Mouse (Mus musculus) forebrain, embryonic 10.5 days (tissue): ENCODE data around the gene Cib4. TPM values are rescaled to one million over a fixed set of nuclear protein-coding genes. Genes with fewer than 3 reads are reported as not detected.

Experiments
- DNase-seq: peaks from one replicate; pipeline ENCODE4 v3.0.0-alpha.2; 2017; ENCODE audit warnings: low spot score; ENCODE audit errors: extremely low spot score
- H3K27ac ChIP-seq: fragments of 300-500 bp; sonication (generic); 2 replicates; pipeline ENCODE4 v1.5.1; 2016; ENCODE audit warnings: mild to moderate bottlenecking
- H3K27me3 ChIP-seq: fragments of 300-500 bp; sonication (generic); 2 replicates; pipeline ENCODE4 v1.6.1; 2016; ENCODE audit warnings: mild to moderate bottlenecking; ENCODE audit not compliant: poor library complexity, severe bottlenecking
- H3K36me3 ChIP-seq: fragments of 300-500 bp; sonication (generic); replicated peaks from 2 replicates; pipeline ENCODE4 v1.6.1; 2016; ENCODE audit warnings: mild to moderate bottlenecking, moderate library complexity
- H3K4me1 ChIP-seq: fragments of 300-500 bp; sonication (generic); 2 replicates; pipeline ENCODE4 v1.6.1; 2016
- H3K4me3 ChIP-seq: fragments of 300-500 bp; sonication (generic); 2 replicates; pipeline ENCODE4 v1.5.1; 2016; ENCODE audit warnings: mild to moderate bottlenecking, moderate library complexity
- H3K9me3 ChIP-seq: fragments of 300-500 bp; sonication (generic); 2 replicates; pipeline ENCODE4 v1.6.1; 2016; ENCODE audit warnings: mild to moderate bottlenecking, moderate library complexity
- WGBS: fragments of 180-500 bp; shearing (Covaris S2); methylation state at CpG from one replicate; pipeline ENCODE4 v1.1.7; 2016; 5-methylcytosine and 5-hydroxymethylcytosine counted together
- polyA plus RNA-seq: library from polyadenylated mRNA; unstranded; fragments of >200 nt; fragmentation: Nextera tagmentation; extraction: Ambion mirVana; gene quantifications from 2 replicates; pipeline ENCODE4 v1.2.1, GENCODE M21; 2016

Gene Cib4
- polyA plus RNA-seq, 1 experiment from 2014 or later: not detected

- H3K27me3 ChIP-seq: peaks cover 39% of the 10 kb centered on the region
- DNase-seq: no peak
- H3K4me3 ChIP-seq: no peak overlapping the region
- no peaks in the 10 kb centered on the region for H3K36me3 ChIP-seq
- no peaks in the 10 kb centered on the region for H3K9me3 ChIP-seq
- H3K4me1 ChIP-seq: peaks cover 33% of the 10 kb centered on the region
- WGBS: 49% methylated on average over 3 of the region's 3 CpGs
- no peak overlapping the region for H3K27ac ChIP-seq
Measured at GRCm38 (mm10) chr5:30524213-30524612, 21.4 kb downstream of the Cib4 start.

GRCm38 (mm10) chr5:30523131-30523530 is 22.5 kb downstream of the Cib4 start:
- peaks cover 30% of the 10 kb centered on the region for H3K27me3 ChIP-seq
- peaks cover 33% of the 10 kb centered on the region for H3K4me1 ChIP-seq
- H3K27ac ChIP-seq: no peak overlapping the region
- H3K4me3 ChIP-seq: no peak overlapping the region
- no peak for DNase-seq
- no peaks in the 10 kb centered on the region for H3K36me3 ChIP-seq
- 90% methylated on average over 3 of the region's 3 CpGs for WGBS
- no peaks in the 10 kb centered on the region for H3K9me3 ChIP-seq

GRCm38 (mm10) chr5:30522406-30522805 is 23.2 kb downstream of the Cib4 start:
- no peaks in the 10 kb centered on the region for H3K9me3 ChIP-seq
- WGBS: 82% methylated on average over 8 of the region's 8 CpGs
- peaks cover 23% of the 10 kb centered on the region for H3K27me3 ChIP-seq
- no peak for DNase-seq
- no peak overlapping the region for H3K4me3 ChIP-seq
- peaks cover 33% of the 10 kb centered on the region for H3K4me1 ChIP-seq
- H3K36me3 ChIP-seq: no peaks in the 10 kb centered on the region
- no peak overlapping the region for H3K27ac ChIP-seq

DNA sequence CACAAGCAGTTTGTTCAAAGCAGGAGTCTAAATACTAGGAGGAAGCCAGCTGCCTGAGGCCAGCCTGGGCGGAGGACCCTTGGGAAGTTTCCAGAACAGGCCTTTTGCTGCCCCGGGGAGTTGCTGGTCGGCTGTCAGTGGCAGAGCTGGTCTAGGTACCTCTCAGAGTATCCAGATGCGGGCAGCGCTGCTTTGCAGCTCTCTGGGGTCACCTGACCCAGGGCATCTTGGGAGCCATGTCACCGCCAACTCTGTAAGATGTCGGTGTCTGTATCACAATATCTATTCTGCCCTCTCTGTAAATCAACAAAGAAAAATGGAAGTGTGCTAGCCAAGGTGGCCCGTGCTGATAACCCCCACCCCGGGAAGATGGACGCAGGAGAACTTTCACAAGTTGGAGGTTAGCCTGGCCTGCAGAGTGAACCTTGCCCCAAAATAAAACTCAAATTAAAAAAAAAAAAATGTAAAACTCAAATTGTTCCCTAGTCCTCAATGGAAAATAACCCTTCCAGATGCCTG is 25.4 kb downstream of the Cib4 start:
- Histone ChIP-seq H3K27ac (no peak overlapping the region), H3K4me3 (no peak overlapping the region), H3K9me3 (no peaks in the 10 kb centered on the region), H3K27me3 (peaks cover 3% of the 10 kb centered on the region), H3K4me1 (peaks cover 19% of the 10 kb centered on the region), H3K36me3 (no peaks in the 10 kb centered on the region)
- DNase-seq: no peak
- WGBS: 87% methylated on average over 10 of the region's 10 CpGs

DNA sequence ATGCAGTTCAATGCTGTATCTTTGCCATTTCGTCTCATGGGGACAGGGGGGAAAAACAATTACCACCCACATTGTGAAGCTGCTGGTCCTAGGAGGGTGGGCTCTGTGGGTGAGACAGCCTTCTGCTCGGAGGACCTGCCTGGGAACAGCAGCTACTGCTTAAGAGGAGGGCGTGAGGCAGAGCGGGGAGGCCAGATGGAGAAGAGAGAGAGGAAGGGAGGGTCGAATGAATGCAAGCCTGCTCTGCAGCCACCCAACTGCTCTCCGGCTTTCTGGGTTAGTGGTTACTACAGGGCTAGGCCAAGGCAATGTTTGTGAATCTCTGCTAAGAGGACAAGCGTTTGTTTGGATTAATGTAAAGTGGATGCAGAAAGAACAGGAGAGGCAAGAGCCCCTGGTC is 26.1 kb downstream of the Cib4 start:
- Histone ChIP-seq H3K36me3 (no peaks in the 10 kb centered on the region), H3K4me1 (peaks cover 19% of the 10 kb centered on the region), H3K27me3 (no peaks in the 10 kb centered on the region), H3K27ac (no peak overlapping the region), H3K9me3 (no peaks in the 10 kb centered on the region), H3K4me3 (no peak overlapping the region)
- DNase-seq: no peak
- 57% methylated on average over 7 of the region's 7 CpGs for WGBS

DNA sequence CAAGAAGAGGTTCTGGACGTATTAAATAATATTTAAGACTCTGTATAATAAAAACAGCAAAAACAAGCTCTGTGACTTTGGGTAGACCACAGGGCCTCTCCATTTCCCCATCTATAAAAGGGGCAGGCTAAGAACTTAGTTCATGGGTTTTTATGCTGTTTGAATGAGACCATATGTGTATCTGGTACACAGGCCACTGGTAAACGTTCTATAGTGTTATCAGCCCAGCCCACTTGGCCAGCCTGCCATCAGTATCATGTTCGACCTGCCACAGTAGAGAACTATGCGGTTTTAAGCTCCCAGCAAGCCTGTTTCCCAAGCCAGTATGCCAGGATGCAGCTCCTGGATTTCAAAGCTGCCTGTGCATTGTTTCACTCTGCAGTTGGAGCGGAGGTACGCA is 27.1 kb downstream of the Cib4 start:
- H3K4me1 ChIP-seq: peaks cover 12% of the 10 kb centered on the region
- DNase-seq: no peak
- no peaks in the 10 kb centered on the region for H3K36me3 ChIP-seq
- H3K27ac ChIP-seq: no peak overlapping the region
- no peak overlapping the region for H3K4me3 ChIP-seq
- H3K27me3 ChIP-seq: no peaks in the 10 kb centered on the region
- 84% methylated on average over 6 of the region's 6 CpGs for WGBS
- no peaks in the 10 kb centered on the region for H3K9me3 ChIP-seq

GRCm38 (mm10) chr5:30518108-30518507 is 27.5 kb downstream of the Cib4 start:
- Histone ChIP-seq H3K36me3 (no peaks in the 10 kb centered on the region), H3K4me1 (peaks cover 10% of the 10 kb centered on the region), H3K9me3 (no peaks in the 10 kb centered on the region), H3K4me3 (no peak overlapping the region), H3K27ac (no peak overlapping the region), H3K27me3 (no peaks in the 10 kb centered on the region)
- DNase-seq: no peak
- WGBS: 90% methylated on average over 5 of the region's 5 CpGs

DNA sequence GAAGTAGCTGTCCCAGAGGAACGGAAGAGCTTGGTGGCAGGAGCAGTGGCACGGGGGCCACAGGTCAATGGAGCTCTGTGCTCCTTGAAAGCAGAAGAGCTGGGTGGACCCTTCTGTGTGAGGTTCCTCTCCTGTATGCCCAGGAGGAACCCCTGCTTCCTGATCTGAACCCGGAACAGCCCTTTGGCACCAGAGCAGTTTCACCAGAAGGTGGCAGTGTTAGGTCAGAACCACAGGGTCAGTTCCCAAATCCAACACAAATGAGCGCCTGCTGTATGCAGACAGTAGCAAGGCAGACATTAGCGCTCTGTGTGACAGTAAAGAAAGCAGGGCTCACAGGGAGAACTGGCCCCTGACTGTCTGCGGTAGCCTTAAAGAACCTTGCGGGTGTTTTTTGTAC is 29.3 kb downstream of the Cib4 start:
- DNase-seq: peak; percentile 25
- Histone ChIP-seq H3K27me3 (no peaks in the 10 kb centered on the region), H3K4me3 (no peak overlapping the region), H3K36me3 (no peaks in the 10 kb centered on the region), H3K27ac (no peak overlapping the region), H3K4me1 (no peaks in the 10 kb centered on the region), H3K9me3 (no peaks in the 10 kb centered on the region)
- 56% methylated on average over 7 of the region's 7 CpGs for WGBS

DNA sequence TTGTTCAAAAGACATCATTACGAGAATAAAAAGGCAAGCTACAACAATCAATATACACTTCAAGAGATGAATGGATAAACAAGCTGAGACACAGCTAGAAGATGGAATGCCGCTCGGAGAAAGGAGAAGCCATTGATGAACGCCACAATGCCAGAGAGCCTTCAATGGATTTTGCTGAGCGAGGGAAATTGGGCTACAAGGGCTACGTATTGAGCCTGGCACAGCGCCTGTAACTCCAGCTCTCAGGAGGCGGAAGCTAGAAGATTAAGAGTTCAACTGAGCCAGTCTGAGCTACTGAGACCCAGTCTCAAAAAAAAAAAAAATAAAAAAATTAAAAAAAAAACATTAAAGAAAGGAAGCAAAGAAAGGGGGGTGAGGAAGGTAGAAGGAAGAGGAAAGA is 32.5 kb downstream of the Cib4 start:
- DNase-seq: no peak
- 89% methylated on average over 8 of the region's 8 CpGs for WGBS

DNA sequence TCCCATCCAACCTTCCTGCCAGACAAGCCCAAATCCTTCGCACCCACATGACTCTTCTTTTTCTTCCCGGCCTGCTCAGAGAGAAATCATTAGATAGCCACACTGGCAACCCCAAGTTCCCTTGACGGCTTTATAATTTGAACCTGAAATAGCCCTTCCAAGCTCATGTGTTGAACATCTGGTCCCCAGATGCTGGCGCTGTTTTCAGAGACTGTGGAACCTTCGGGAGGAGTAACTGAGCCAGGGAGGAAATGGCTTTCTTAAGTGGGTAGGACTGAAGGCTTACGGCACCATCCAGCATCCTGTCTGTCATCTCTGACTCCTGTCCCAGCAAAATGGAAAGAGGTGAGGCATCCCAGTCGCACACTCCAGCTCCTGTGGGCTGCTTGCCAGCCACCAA is 48.3 kb downstream of the Cib4 start:
- no peak overlapping the region for H3K4me3 ChIP-seq
- peak; percentile 34 for DNase-seq
- H3K27ac ChIP-seq: no peak overlapping the region
- 75% methylated on average over 7 of the region's 7 CpGs for WGBS
- no peaks in the 10 kb centered on the region for H3K27me3 ChIP-seq
- no peaks in the 10 kb centered on the region for H3K9me3 ChIP-seq
- no peaks in the 10 kb centered on the region for H3K36me3 ChIP-seq
- peaks cover 15% of the 10 kb centered on the region; the same call in 1 of the 2 replicates for H3K4me1 ChIP-seq

More for the DNA sequence above, 32.5 kb downstream of the Cib4 start:
- Histone ChIP-seq H3K27me3 (no peaks in the 10 kb centered on the region), H3K9me3 (no peaks in the 10 kb centered on the region), H3K4me1 (peaks cover 3% of the 10 kb centered on the region; the same call in 1 of the 2 replicates), H3K27ac (no peak overlapping the region), H3K4me3 (no peak overlapping the region), H3K36me3 (no peaks in the 10 kb centered on the region)

DNA sequence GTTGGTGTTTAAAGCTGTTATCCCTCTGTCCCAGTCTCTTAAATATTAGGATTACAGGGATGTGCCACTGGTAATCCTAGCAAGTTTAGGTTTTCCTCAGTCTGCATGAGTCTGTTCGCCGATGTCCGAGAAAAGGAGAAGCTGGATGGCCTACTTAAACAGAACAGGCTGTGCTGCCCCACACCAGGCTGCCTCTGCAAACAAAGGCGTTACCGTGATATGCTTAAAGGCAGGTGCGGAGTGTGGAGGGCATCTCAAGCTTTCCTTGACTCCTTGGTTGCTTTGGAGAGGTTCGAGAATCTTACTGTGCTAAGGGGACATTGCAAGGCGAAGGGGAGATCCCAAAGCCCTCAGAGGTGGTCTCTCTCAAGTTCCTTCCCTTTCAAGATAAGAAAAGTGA is 48.8 kb downstream of the Cib4 start:
- Histone ChIP-seq H3K27me3 (no peaks in the 10 kb centered on the region), H3K4me1 (peaks cover 15% of the 10 kb centered on the region; the same call in 1 of the 2 replicates), H3K9me3 (no peaks in the 10 kb centered on the region), H3K27ac (peak overlapping the region; percentile 41; the same call in 1 of the 2 replicates), H3K4me3 (no peak overlapping the region), H3K36me3 (no peaks in the 10 kb centered on the region)
- no peak for DNase-seq
- 72% methylated on average over 8 of the region's 8 CpGs for WGBS

- H3K36me3 ChIP-seq: no peaks in the 10 kb centered on the region
- no peaks in the 10 kb centered on the region for H3K9me3 ChIP-seq
- peak overlapping the region; percentile 20; the same call in 1 of the 2 replicates for H3K27ac ChIP-seq
- no peaks in the 10 kb centered on the region for H3K27me3 ChIP-seq
- DNase-seq: no peak
- H3K4me1 ChIP-seq: peaks cover 15% of the 10 kb centered on the region; the same call in 1 of the 2 replicates
- WGBS: 51% methylated on average over 2 of the region's 2 CpGs
- H3K4me3 ChIP-seq: no peak overlapping the region
Measured at GRCm38 (mm10) chr5:30495288-30495687, 50.3 kb downstream of the Cib4 start.

DNA sequence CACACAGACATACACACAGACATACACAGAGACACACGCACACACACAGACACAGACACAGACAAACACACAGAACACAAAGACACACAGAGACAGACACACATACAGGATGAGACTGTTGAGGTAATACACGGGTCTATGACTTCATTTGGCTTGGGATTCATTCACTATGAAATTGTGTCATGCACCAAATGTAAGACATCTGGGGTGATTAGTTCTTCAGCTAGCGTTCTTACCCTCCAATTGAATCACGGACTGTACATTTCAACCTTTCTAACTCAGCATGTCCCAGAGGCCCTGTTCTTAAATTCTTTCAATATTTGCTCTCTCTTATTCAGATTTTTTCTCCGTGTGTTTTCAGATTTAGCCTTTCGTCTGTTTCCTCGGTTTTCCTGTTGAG is 51.0 kb downstream of the Cib4 start:
- 85% methylated on average over 7 of the region's 7 CpGs for WGBS
- H3K9me3 ChIP-seq: no peaks in the 10 kb centered on the region
- peaks cover 15% of the 10 kb centered on the region; the same call in 1 of the 2 replicates for H3K4me1 ChIP-seq
- H3K36me3 ChIP-seq: no peaks in the 10 kb centered on the region
- DNase-seq: no peak
- H3K4me3 ChIP-seq: no peak overlapping the region
- H3K27me3 ChIP-seq: no peaks in the 10 kb centered on the region
- no peak overlapping the region for H3K27ac ChIP-seq

- no peaks in the 10 kb centered on the region for H3K36me3 ChIP-seq
- H3K4me3 ChIP-seq: no peak overlapping the region
- no peak for DNase-seq
- H3K4me1 ChIP-seq: peaks cover 15% of the 10 kb centered on the region; the same call in 1 of the 2 replicates
- no peak overlapping the region for H3K27ac ChIP-seq
- WGBS: 79% methylated on average over 7 of the region's 7 CpGs
- H3K9me3 ChIP-seq: no peaks in the 10 kb centered on the region
- no peaks in the 10 kb centered on the region for H3K27me3 ChIP-seq
Measured at GRCm38 (mm10) chr5:30493723-30494122, 51.9 kb downstream of the Cib4 start.
